Mouse (Mus musculus): ENCODE results near the gene Prnd. TPM values are rescaled to one million over a fixed set of nuclear protein-coding genes. Genes with fewer than 3 reads are reported as not detected.

The Prnd gene
- total and polyA plus RNA-seq, 3 experiments: 0.76 to 11.4 (median 5.6) TPM

- no peaks in the 10 kb centered on the region for H3K79me2 ChIP-seq (replicated peaks; ENCODE audit: control insufficient read depth, extremely low read depth, insufficient read depth, poor library complexity, severe bottlenecking)
- H3K9ac ChIP-seq (ENCODE audit: insufficient read depth, low read depth): peak overlapping the region; percentile 10; the same call in 1 of the 2 replicates
- H3K4me2 ChIP-seq (ENCODE audit: insufficient read depth, low read depth, poor library complexity, severe bottlenecking): peak overlapping the region; percentile 80
- in situ Hi-C loops (cut with MboI; ENCODE audit: low pct_ligation_motif_present, low pct_unique_long_range_greater_than_20kb, low sequenced_read_pairs): loop anchor here (25.0 kb wide), 2 partner anchors 413 to 537 kb away; no protein-coding TSS in a partner anchor
- TF ChIP-seq MEF2A (IDR thresholded peaks at IDR 0.05; ENCODE audit: borderline replicate concordance, low read depth, low read length) (no peak), KAT2A (IDR thresholded peaks at IDR 0.05; ENCODE audit: insufficient replicate concordance, low read length) (0 out of 2 replicates have a peak, but pooled peaks have one; percentile 8), NRF1 (IDR thresholded peaks at IDR 0.05; ENCODE audit: low read depth, low read length) (peak; percentile 68), CTCF (conservative IDR thresholded peaks at IDR 0.05 in 1 of 2, IDR thresholded peaks at IDR 0.05 in 1 of 2; ENCODE audit: low read depth in 2 of 2, low read length in 2 of 2) (peak; percentile 44 to 90; a peak in 3 of 4 replicates), SMC3 (IDR thresholded peaks at IDR 0.05; ENCODE audit: low read depth, low read length) (peak; percentile 80), MAX (IDR thresholded peaks at IDR 0.05; ENCODE audit: low read length) (no peak), ZC3H11A (IDR thresholded peaks at IDR 0.05; ENCODE audit: low read depth, low read length) (peak; percentile 25; the same call in 1 of the 2 replicates), JUND (conservative IDR thresholded peaks at IDR 0.05; ENCODE audit: low read depth, low read length) (no peak), RAD21 (IDR thresholded peaks at IDR 0.05; ENCODE audit: low read depth, low read length) (peak; percentile 73), TCF12 (IDR thresholded peaks at IDR 0.05; ENCODE audit: low read depth, low read length) (0 out of 2 replicates have a peak, but pooled peaks have one; percentile 9), POLR2AphosphoS2 (IDR thresholded peaks at IDR 0.05; ENCODE audit: low read depth, low read length) (no peak)
- peak; percentile 73 for DNase-seq (ENCODE audit: extremely low read depth)
- H3K4me3 ChIP-seq (replicated peaks in 1 of 3; ENCODE audit: low read depth in 2 of 3, low read length in 2 of 3, poor library complexity in 1 of 3): peak overlapping the region in 2 of 3 experiments; percentile 4 to 46
- dilution Hi-C loops (cut with MboI; ENCODE audit: extremely low pct_ligation_motif_present, extremely low pct_unique_long_range_greater_than_20kb, low sequenced_read_pairs): no loop called here
- H3K9me3 ChIP-seq (replicated peaks; ENCODE audit: low read length): no peaks in the 10 kb centered on the region
- no peak overlapping the region for H3K27ac ChIP-seq (ENCODE audit: insufficient read depth, low read depth)
- peaks cover 8 to 28% of the 10 kb centered on the region in 2 experiments for H3K4me1 ChIP-seq (ENCODE audit: control insufficient read depth in 1 of 2, insufficient read depth in 2 of 2)
- H3K27me3 ChIP-seq (replicated peaks): no peaks in the 10 kb centered on the region
- peaks cover 0 to 20% of the 10 kb centered on the region in 2 experiments for H3K36me3 ChIP-seq (replicated peaks in 1 of 2; ENCODE audit: control insufficient read depth in 1 of 2, insufficient read depth in 1 of 2, low read length in 1 of 2)
Measured at GRCm38 (mm10) chr2:131949767-131950597, 679 bp upstream of the Prnd start.

DNA sequence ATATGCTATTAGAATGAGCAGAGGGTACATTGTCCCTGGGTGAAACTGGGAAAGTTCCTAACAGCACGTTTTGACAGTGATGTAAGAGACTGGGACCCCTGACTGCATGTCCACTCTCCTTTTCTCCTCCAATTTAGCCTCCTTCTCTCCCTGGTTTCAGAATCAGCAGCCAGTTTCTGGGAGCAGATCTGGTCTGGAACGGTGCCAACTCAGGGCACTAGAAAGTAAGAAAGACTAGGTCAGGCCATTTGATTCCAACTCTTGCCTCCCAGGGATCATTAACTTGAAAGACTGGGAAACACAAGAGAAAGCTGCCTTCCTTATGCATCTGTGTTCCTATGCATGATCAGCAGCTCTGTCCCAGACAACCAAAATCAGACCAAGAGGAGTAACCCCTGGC is 1.8 kb downstream of the Prnd start:
- Histone ChIP-seq H3K4me2 (ENCODE audit: insufficient read depth, low read depth, poor library complexity, severe bottlenecking) (no peak overlapping the region), H3K27me3 (replicated peaks) (no peaks in the 10 kb centered on the region), H3K27ac (ENCODE audit: insufficient read depth, low read depth) (no peak overlapping the region), H3K4me1 (ENCODE audit: control insufficient read depth in 1 of 2, insufficient read depth in 2 of 2) (peaks cover 8 to 28% of the 10 kb centered on the region in 2 experiments), H3K4me3 (replicated peaks in 1 of 3; ENCODE audit: low read depth in 2 of 3, low read length in 2 of 3, poor library complexity in 1 of 3) (no peak overlapping the region), H3K9me3 (replicated peaks; ENCODE audit: low read length) (no peaks in the 10 kb centered on the region), H3K9ac (ENCODE audit: insufficient read depth, low read depth) (no peak overlapping the region), H3K79me2 (replicated peaks; ENCODE audit: control insufficient read depth, extremely low read depth, insufficient read depth, poor library complexity, severe bottlenecking) (no peaks in the 10 kb centered on the region), H3K36me3 (replicated peaks in 1 of 2; ENCODE audit: control insufficient read depth in 1 of 2, insufficient read depth in 1 of 2, low read length in 1 of 2) (peaks cover 0 to 31% of the 10 kb centered on the region in 2 experiments)
- TF ChIP-seq ZKSCAN1 (IDR thresholded peaks at IDR 0.05; ENCODE audit: borderline replicate concordance, low read depth, low read length) (no peak), ZMIZ1 (IDR thresholded peaks at IDR 0.05; ENCODE audit: low read depth, low read length) (no peak), ZNF384 (IDR thresholded peaks at IDR 0.05; ENCODE audit: low read depth, low read length) (no peak), CHD2 (IDR thresholded peaks at IDR 0.05; ENCODE audit: low read length) (no peak), MEF2A (IDR thresholded peaks at IDR 0.05; ENCODE audit: borderline replicate concordance, low read depth, low read length) (no peak), JUN (IDR thresholded peaks at IDR 0.05; ENCODE audit: insufficient read depth, low read depth, low read length) (no peak), POLR2A (IDR thresholded peaks at IDR 0.05; ENCODE audit: low read depth, low read length) (no peak), MYC (IDR thresholded peaks at IDR 0.05; ENCODE audit: low read depth, low read length) (no peak), TCF12 (IDR thresholded peaks at IDR 0.05; ENCODE audit: low read depth, low read length) (no peak), CTCF (conservative IDR thresholded peaks at IDR 0.05 in 1 of 2, IDR thresholded peaks at IDR 0.05 in 1 of 2; ENCODE audit: low read depth in 2 of 2, low read length in 2 of 2) (no peak)
- dilution Hi-C loops (cut with MboI; ENCODE audit: extremely low pct_ligation_motif_present, extremely low pct_unique_long_range_greater_than_20kb, low sequenced_read_pairs): no loop called here
- no peak for DNase-seq (ENCODE audit: extremely low read depth)
- in situ Hi-C loops (cut with MboI; ENCODE audit: low pct_ligation_motif_present, low pct_unique_long_range_greater_than_20kb, low sequenced_read_pairs): loop anchor here (25.0 kb wide), 1 partner anchor 535 kb away; no protein-coding TSS in a partner anchor

Measured in CH12.LX (cell line).